Mouse (Mus musculus) c-Kit-negative CD71-positive TER-119-positive erythroid progenitor cells, embryonic 14.5 days (primary cell): Measurements from ENCODE around the gene Brms1l.

ENCODE experiments used
- DNase-seq: peaks from one replicate; pipeline ENCODE4 v3.0.0-alpha.2; 2013; ENCODE audit warnings: low read depth, low spot score

Brms1l gene

GRCm38 (mm10) chr12:55859409-55860349, 23.6 kb downstream of the Brms1l start:
- DNase-seq = no peak

GRCm38 (mm10) chr12:55860631-55861030, 24.5 kb downstream of the Brms1l start:
- DNase-seq = no peak

GRCm38 (mm10) chr12:55867738-55868137, 31.6 kb downstream of the Brms1l start:
- DNase-seq = no peak

- DNase-seq = no peak
Observed at GRCm38 (mm10) chr12:55869622-55870322, 33.6 kb downstream of the Brms1l start.

- DNase-seq = no peak
Observed at GRCm38 (mm10) chr12:55885449-55885848, 49.3 kb downstream of the Brms1l start.

GRCm38 (mm10) chr12:55888570-55888969, 52.4 kb downstream of the Brms1l start:
- DNase-seq = no peak

- no peak for DNase-seq
Observed at GRCm38 (mm10) chr12:55904801-55905200, 68.7 kb downstream of the Brms1l start.

- DNase-seq = no peak
Observed at GRCm38 (mm10) chr12:55912138-55912537, 76.0 kb downstream of the Brms1l start.

GRCm38 (mm10) chr12:55913201-55913600, 77.1 kb downstream of the Brms1l start:
- no peak for DNase-seq

GRCm38 (mm10) chr12:55916250-55916649, 80.1 kb downstream of the Brms1l start:
- DNase-seq = no peak

GRCm38 (mm10) chr12:55917020-55917419, 80.9 kb downstream of the Brms1l start:
- DNase-seq = no peak
